ENCODE assay signal across 9 mouse cellular contexts in genomic region chr4:104366491-104366890, GRCm38 (mm10).
DNase-seq lines count a peak whose midpoint lies in the region; ATAC-seq and TF ChIP-seq lines count a peak whose summit lies in the region.
"Had no signal": no experiment of that assay in that cellular context is flagged by ENCODE, and none has a peak within 500 bp of the region (broad histone marks: within the 10 kb centered on the region; RNA-seq: fewer than 3 reads in every experiment).

No protein-coding gene starts in this region.

- DNase-seq in kidney, adult 18-20 months: no peak
- DNase-seq in hindbrain, postnatal 0 days (ENCODE audit: low spot score): peak; percentile 16
- no peak for DNase-seq in right cerebral cortex, postnatal 36 days (ENCODE audit: low spot score in 2 of 2)
- no peak for DNase-seq in ovary, postnatal 10 days (ENCODE audit: low spot score)
- DNase-seq in left cerebral cortex, postnatal 4 days: no peak

- H3K9me3 ChIP-seq in kidney, embryonic 16.5 days (ENCODE audit: low read length): no peaks in the 10 kb centered on the region
- no peaks in the 10 kb centered on the region for H3K9me3 ChIP-seq in embryonic facial prominence, embryonic 12.5 days
- H3K9me3 ChIP-seq in hindbrain, postnatal 0 days (ENCODE audit: low read length): no peaks in the 10 kb centered on the region
- no peaks in the 10 kb centered on the region for H3K9me3 ChIP-seq in midbrain, embryonic 16.5 days (replicated peaks; ENCODE audit: control insufficient read depth, low read length, poor library complexity, severe bottlenecking)

- H3K27ac ChIP-seq in kidney, embryonic 16.5 days (ENCODE audit: low read length): no peak overlapping the region
- H3K27ac ChIP-seq in embryonic facial prominence, embryonic 12.5 days: no peak overlapping the region
- H3K27ac ChIP-seq in hindbrain, postnatal 0 days: peak overlapping the region; percentile 87; the same call in 1 of the 2 replicates
- peak overlapping the region; percentile 96 for H3K27ac ChIP-seq in midbrain, embryonic 16.5 days (ENCODE audit: low read length)

- H3K9ac ChIP-seq in kidney, embryonic 16.5 days (replicated peaks; ENCODE audit: low read length): peak overlapping the region; percentile 67; the same call in 1 of the 2 replicates
- H3K9ac ChIP-seq in embryonic facial prominence, embryonic 12.5 days: no peak overlapping the region
- peak overlapping the region; percentile 76; the same call in 1 of the 2 replicates for H3K9ac ChIP-seq in hindbrain, postnatal 0 days (replicated peaks; ENCODE audit: low read length)
- H3K9ac ChIP-seq in midbrain, embryonic 16.5 days (ENCODE audit: low read depth, low read length): peak overlapping the region; percentile 87

- 2% methylated on average over 8 of the region's 8 CpGs for WGBS in kidney, embryonic 16.5 days
- 5% methylated on average over 8 of the region's 8 CpGs for WGBS in embryonic facial prominence, embryonic 12.5 days
- WGBS in hindbrain, postnatal 0 days: 11% methylated on average over 8 of the region's 8 CpGs
- WGBS in midbrain, embryonic 16.5 days: 8% methylated on average over 8 of the region's 8 CpGs

- peak overlapping the region; percentile 65 for H3K4me3 ChIP-seq in kidney, embryonic 16.5 days (ENCODE audit: low read length)
- peak overlapping the region; percentile 63 for H3K4me3 ChIP-seq in embryonic facial prominence, embryonic 12.5 days
- peak overlapping the region; percentile 76 for H3K4me3 ChIP-seq in hindbrain, postnatal 0 days (ENCODE audit: low read length)
- H3K4me3 ChIP-seq in midbrain, embryonic 16.5 days (ENCODE audit: low read depth, low read length): peak overlapping the region; percentile 86
- H3K4me3 ChIP-seq: myocyte had no signal

- peak overlapping the region; percentile 96 for H3K4me2 ChIP-seq in kidney, embryonic 16.5 days (replicated peaks; ENCODE audit: low read depth, low read length)
- H3K4me2 ChIP-seq in embryonic facial prominence, embryonic 12.5 days (replicated peaks): peak overlapping the region; percentile 94
- H3K4me2 ChIP-seq in hindbrain, postnatal 0 days (ENCODE audit: low read depth, low read length): peak overlapping the region; percentile 91
- H3K4me2 ChIP-seq in midbrain, embryonic 16.5 days (ENCODE audit: low read length): peak overlapping the region; percentile 64

- peaks cover 58% of the 10 kb centered on the region for H3K27me3 ChIP-seq in kidney, embryonic 16.5 days (ENCODE audit: insufficient read depth, low read length)
- H3K27me3 ChIP-seq in embryonic facial prominence, embryonic 12.5 days: peaks cover 61% of the 10 kb centered on the region
- 0 out of 2 replicates have a peak, but pooled peaks cover 8% of the 10 kb centered on the region for H3K27me3 ChIP-seq in hindbrain, postnatal 0 days (ENCODE audit: insufficient read depth, low read length)
- H3K27me3 ChIP-seq in midbrain, embryonic 16.5 days (ENCODE audit: control insufficient read depth, insufficient read depth, low read depth, low read length): no peaks in the 10 kb centered on the region; the same call in 1 of the 2 replicates

- TF ChIP-seq CTCF in hindbrain, postnatal 0 days (IDR thresholded peaks at IDR 0.05; ENCODE audit: low read depth): no peak

- H3K36me3 ChIP-seq in kidney, embryonic 16.5 days (ENCODE audit: insufficient read depth, low read length): no peaks in the 10 kb centered on the region
- H3K36me3 ChIP-seq in embryonic facial prominence, embryonic 12.5 days: no peaks in the 10 kb centered on the region
- H3K36me3 ChIP-seq in hindbrain, postnatal 0 days (ENCODE audit: insufficient read depth, low read length): no peaks in the 10 kb centered on the region
- no peaks in the 10 kb centered on the region for H3K36me3 ChIP-seq in midbrain, embryonic 16.5 days (ENCODE audit: control insufficient read depth, insufficient read depth, low read length)

- peaks cover 4% of the 10 kb centered on the region; the same call in 1 of the 2 replicates for H3K4me1 ChIP-seq in kidney, embryonic 16.5 days (ENCODE audit: insufficient read depth, low read length)
- H3K4me1 ChIP-seq in embryonic facial prominence, embryonic 12.5 days: peaks cover 16% of the 10 kb centered on the region; the same call in 1 of the 2 replicates
- H3K4me1 ChIP-seq in hindbrain, postnatal 0 days (ENCODE audit: insufficient read depth, low read length): no peaks in the 10 kb centered on the region
- H3K4me1 ChIP-seq in midbrain, embryonic 16.5 days (ENCODE audit: control insufficient read depth, insufficient read depth, low read length): peaks cover 8% of the 10 kb centered on the region; the same call in 1 of the 2 replicates

- intact Hi-C loops in left cerebral cortex, postnatal 4 days (cut with DNase I): loop anchor here (5.0 kb wide), 2 partner anchors 526 to 744 kb away; no protein-coding TSS in a partner anchor

- no peak for ATAC-seq in kidney, embryonic 16.5 days (ENCODE audit: low FRiP score, low TSS enrichment)
- no peak for ATAC-seq in embryonic facial prominence, embryonic 12.5 days (ENCODE audit: insufficient number of reproducible peaks, insufficient read depth, low FRiP score, low TSS enrichment)
- no peak for ATAC-seq in hindbrain, postnatal 0 days
- ATAC-seq in midbrain, embryonic 16.5 days: no peak; the same call in 1 of the 2 replicates

Comparison
In these comparisons a context has a peak if more than half of its experiments do, and no peak if none do; other contexts are left out.
1. H3K27ac ChIP-seq: peak in hindbrain, postnatal 0 days (single experiment) and midbrain, embryonic 16.5 days (single experiment); none in kidney, embryonic 16.5 days (single experiment) and embryonic facial prominence, embryonic 12.5 days (single experiment).
2. Peak in every context shown above with its lines, with median percentiles within 50 percentile points of each other: H3K4me2 ChIP-seq and H3K4me3 ChIP-seq.